Mouse (Mus musculus) neutrophil, adult 83 days (primary cell): ENCODE measurements around the gene Dnmt1. TPM values are rescaled to one million over a fixed set of nuclear protein-coding genes. Genes with fewer than 3 reads are reported as not detected.

ENCODE experiments used
- total RNA-seq, 2 experiments: library from RNA; stranded (reverse); gene quantifications; one replicate each; pipeline ENCODE4 v1.2.4; 2023

The Dnmt1 gene
- total RNA-seq = 100 to 1,000 TPM; 115 to 127 TPM

DNA sequence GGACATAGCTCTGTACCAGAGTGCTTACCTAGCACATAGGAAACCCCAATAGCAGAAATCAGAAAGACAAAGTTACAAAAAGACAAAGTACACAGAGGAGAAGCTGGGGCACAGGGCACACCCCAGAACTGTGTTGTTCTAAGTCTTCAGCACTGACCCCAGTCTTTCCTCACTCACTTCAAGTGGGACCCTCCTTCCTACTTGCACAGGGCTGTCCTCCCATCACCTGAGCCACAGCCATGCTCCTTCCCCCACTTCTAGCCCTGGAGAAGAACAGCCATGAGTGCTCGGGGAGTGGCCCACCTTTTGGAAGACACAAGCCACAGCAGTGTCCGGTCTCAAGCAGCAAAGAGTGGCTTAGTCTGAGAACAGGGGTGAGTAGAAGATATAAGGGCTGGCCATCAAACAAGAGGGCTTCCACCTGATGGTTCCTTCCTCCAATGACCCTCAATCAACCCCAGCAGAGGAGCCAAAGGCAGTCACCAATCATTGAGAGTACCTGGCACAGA lies at the start of gene Dnmt1:
TSS of gene Dnmt1 (minus strand) at position 459 of the 509 bp plus-strand sequence.

DNA sequence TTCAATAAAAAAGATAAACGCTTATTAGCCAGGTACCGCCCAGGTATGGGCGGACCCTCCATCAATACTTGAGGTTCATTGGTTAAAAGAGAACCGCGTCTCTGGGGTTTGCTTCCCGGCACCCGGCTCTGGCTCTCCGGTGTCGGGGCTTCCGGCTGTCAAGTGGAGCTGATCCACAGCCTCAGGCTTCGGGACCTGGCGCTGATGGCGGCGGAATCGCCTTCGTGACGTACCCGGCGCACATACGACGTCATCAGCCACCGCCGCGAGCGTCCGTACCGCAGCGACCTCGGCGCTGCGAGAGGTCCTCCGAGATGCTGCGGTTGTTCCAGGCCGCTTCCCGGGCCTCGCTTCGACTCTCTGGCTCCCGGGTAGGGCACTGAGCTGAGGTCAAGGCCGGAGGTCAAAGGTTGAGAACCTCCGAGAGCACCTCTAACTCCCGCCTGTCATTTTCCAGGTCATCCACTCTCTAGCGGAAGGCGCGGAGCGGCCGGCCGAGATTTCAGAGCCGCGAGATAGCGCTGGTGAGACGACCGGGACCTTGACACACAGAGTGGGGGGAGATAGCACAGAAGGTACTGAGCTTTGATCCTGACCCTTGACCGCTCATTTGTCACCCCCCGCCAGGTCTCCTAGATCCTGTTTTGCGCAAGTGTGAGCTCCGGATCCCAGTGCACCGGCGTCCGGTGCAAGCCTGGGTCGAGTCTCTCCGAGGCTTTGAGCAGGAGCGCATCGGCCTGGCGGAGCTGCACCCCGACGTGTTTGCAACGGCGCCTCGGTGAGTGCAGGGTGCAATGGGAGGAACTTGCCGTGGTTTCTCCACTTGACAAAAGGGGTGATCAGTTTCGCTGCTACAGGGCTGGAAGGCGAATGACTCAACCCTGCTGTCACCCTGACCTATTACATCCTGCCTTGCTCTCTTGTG lies 43.2 kb upstream of the Dnmt1 start, which contains the start of gene Mrpl4:
TSS of gene Mrpl4 (plus strand) at position 112 of the 925 bp plus-strand sequence.

DNA sequence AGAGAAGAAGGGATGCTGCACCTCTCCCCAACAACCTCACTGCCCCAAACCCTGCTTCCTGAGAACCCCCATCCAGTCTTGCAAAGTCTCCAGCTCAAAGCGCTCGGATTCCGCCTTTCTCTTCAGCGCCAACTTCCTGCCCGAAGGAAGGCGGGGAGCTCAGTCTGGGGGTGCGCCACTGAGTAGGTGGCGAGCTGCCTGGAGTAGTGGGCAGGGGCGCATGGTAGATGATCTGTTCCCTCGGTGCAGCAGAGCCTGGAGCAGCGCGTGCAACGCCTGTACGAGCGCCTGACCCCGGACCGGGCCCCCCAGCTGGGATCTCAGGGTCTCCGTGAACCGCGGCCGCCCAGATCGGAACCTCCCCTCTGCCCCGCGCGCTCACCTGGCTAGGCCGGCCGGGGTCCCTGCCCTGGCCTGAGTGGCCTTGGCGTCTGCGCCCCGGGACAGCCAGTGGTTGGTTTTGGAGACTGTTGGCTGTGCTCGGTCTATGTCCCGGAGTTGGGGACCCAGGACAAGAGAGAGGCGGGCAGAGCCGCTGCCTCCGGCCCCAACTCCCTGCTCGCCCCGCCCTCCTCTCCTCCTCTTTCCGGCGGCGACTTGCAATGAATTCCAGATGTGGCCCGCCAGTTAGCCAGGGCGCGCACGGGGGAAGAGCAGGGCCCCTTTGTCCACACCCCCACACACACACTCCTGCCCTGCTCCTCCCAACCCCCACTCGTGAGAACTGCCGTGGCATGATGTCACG lies 16.7 kb upstream of the Dnmt1 start, which contains the start of gene S1pr2:
TSS of gene S1pr2 (minus strand) at position 566 of the 745 bp plus-strand sequence.

DNA sequence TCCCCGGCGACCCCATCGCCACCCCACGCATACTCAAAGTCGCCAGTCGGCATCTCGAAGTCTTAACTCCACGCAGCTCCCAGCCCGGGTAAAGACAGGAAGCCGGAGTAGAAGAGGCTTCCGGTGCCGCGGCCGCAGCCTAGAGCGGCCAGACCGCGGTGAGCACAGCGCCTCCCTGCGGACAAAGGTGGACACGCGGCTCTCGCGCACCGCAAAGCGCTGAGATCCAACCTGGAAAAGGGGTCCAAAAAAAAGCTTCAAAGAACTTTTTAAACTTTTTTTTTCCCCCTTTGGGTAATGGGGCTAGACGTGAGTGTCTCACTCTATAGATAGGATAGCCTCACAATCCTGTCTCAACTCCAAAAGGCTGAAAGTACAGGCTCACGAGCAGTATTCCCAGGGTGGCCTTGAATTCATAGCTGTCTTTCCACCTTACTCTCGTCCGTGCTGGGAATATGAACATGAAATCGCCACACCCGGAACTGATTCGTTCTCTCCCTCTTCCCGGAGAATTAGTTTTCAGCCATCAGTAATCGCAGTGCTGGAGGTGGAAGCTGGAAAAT lies 61.1 kb downstream of the Dnmt1 start, which contains the start of gene Eif3g:
TSS of gene Eif3g (minus strand) at position 113 of the 563 bp plus-strand sequence.

DNA sequence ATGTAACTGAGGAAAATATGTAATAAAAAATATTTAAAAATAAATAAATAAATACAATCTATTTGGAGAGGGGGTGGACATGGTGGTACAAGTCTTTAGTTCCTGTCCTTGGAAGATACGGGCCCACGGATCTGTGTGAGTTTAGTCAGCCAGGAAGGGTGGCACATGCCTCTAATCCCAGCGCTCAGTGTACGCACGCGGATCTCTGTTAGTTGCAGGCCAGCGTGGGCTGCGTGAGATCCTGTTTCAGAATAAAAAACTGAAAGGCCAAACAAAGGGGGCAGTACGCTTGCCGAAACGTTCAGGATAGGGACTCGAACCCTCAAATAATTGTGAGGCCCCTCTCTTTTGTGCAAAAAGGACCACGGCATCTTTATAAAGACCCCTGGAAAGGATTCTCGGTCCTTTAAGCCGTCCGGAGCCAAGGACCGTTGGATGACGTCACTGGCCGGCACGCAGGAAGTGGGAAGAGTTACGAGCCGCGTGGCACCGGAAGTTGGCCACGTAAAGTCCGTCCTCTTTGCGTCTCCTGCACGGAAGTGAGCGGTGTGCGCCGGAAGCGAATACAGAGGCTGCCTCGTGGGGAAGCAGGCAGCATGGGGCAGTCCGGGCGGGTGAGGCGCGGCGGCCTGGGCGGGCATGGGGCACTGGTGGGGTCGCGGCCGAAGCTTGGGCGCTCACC lies 71.8 kb downstream of the Dnmt1 start, which contains the start of gene Ppan:
TSS of gene Ppan (plus strand) at position 472 of the 682 bp plus-strand sequence.

DNA sequence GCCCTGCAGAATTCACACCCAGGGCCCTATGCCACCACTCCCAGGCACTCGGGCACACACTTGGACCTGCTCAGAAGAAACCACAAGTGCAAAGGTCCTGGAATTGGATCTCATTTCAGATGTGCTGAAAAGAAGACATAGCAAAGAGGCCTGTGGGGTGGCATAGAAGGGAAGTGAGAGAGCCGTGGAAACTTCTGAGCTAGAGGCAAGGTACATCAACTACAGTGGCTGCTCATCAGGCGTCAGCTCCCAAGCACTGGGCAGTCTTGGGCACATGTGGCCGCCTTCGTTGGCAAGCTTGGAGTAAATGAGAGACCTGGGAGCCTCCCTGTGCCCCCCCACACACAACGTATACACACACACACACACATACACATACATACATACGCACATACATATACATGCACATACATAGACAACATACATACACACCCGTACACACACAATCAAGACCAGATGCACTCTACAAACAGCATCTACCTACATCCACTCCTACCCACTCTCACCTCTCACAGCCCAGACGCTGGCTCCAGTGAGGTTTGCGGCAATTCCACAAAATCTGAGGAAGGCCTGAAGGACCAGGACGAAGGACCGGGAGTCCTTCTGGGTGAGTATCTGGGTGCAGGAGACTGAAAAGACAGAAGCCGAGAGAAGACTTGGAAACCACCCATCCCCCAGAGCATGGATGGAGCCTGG lies 80.4 kb downstream of the Dnmt1 start, which contains the start of gene Angptl6:
TSS of gene Angptl6 (minus strand) at position 631 of the 696 bp plus-strand sequence.

DNA sequence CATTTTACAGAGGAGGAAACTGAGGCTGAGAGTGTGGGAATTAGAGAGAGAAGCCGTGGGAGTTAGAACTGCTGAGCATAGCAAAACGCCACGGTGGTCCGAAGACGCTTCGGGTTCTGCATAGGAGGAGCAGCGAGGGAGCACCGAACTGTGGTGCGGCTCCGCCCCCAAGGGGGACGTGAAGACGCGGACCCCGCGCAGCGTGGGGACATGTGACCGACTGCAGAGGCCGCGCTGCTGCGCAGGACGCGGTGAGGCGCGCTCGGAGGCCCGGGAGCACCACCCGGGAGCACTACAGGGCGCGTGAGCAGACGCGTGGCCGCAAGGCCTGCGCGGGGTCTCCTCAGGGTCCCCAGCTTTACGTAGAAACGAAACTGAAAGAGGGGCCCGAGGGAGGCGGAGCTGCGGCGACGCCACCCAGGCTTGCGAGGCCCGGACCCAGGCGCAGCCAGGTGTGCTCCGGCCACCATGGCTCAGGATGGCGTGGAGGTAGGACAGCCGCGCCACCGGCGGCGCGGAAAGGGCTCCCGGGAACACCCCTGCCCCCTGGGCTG lies 91.2 kb downstream of the Dnmt1 start, which contains the start of gene A230050P20Rik:
TSS of gene A230050P20Rik (plus strand) at position 195 of the 554 bp plus-strand sequence.

Other genes starting within 250 kb of the Dnmt1 start
- gene Olfm2, start 213.5 kb downstream of the Dnmt1 start, total RNA-seq = not detected
- under 1 TPM; 0.68 to 0.83 TPM for gene Col5a3, start 144.8 kb downstream of the Dnmt1 start, total RNA-seq
- gene Rdh8, start 141.4 kb downstream of the Dnmt1 start, total RNA-seq = not detected
- 1 to 10 TPM; 5.7 to 6.0 TPM for gene A230050P20Rik, start 91.2 kb downstream of the Dnmt1 start, total RNA-seq
- gene Angptl6, start 80.2 kb downstream of the Dnmt1 start, total RNA-seq = under 1 TPM; 0.22 to 0.51 TPM
- gene Ppan, start 71.7 kb downstream of the Dnmt1 start, total RNA-seq = 10 to 100 TPM; 28.5 to 28.9 TPM
- 10 to 100 TPM; 79.3 to 80.8 TPM for gene Eif3g, start 61.3 kb downstream of the Dnmt1 start, total RNA-seq
- 10 to 100 TPM in 1 of 2 experiments, 1 to 10 TPM in 1; 9.1 to 14.7 TPM for gene S1pr2, start 16.9 kb upstream of the Dnmt1 start, total RNA-seq
- 10 to 100 TPM; 39.6 to 43.6 TPM for gene Mrpl4, start 42.9 kb upstream of the Dnmt1 start, total RNA-seq
- gene Icam1, start 56.1 kb upstream of the Dnmt1 start, total RNA-seq = 10 to 100 TPM; 16.6 to 17.7 TPM
- gene Icam4, start 69.5 kb upstream of the Dnmt1 start, total RNA-seq = 1 to 10 TPM; 5.5 to 7.8 TPM
- under 1 TPM; 0.26 TPM for gene Icam5, start 72.2 kb upstream of the Dnmt1 start, total RNA-seq
- gene Zglp1, start 107.2 kb upstream of the Dnmt1 start, total RNA-seq = not detected
- under 1 TPM; 0.26 to 0.44 TPM for gene Gm49373, start 113.2 kb upstream of the Dnmt1 start, total RNA-seq
- gene Fdx1l, start 113.7 kb upstream of the Dnmt1 start, total RNA-seq = 1 to 10 TPM; 6.6 to 8.3 TPM
- gene Gm38431, start 132.1 kb upstream of the Dnmt1 start, total RNA-seq = 1 to 10 TPM; 2.1 to 3.0 TPM
- gene Raver1, start 132.1 kb upstream of the Dnmt1 start, total RNA-seq = 10 to 100 TPM; 51.8 to 54.5 TPM
- 10 to 100 TPM; 44.2 to 48.6 TPM for gene Tyk2, start 171.4 kb upstream of the Dnmt1 start, total RNA-seq
- gene Cdc37, start 190.1 kb upstream of the Dnmt1 start, total RNA-seq = 10 to 100 TPM; 76.1 to 82.1 TPM
- gene Pde4a, start 205.8 kb upstream of the Dnmt1 start, total RNA-seq = 1 to 10 TPM; 5.7 to 7.2 TPM